Mouse (Mus musculus) testis, adult 2 months (tissue): Measurements from ENCODE around the gene Batf3. TPM values are rescaled to one million over a fixed set of nuclear protein-coding genes. Genes with fewer than 3 reads are reported as not detected.
"Not testable (repeated sequence)": the region's sequence is repeated elsewhere in the genome, so short reads cannot be mapped to it uniquely, and the experiment has no call there.

Experiments used
- H3K27ac ChIP-seq: fragments of 200-500 bp; 2 replicates; pipeline ENCODE4 v1.5.1; 2012; ENCODE audit warnings: low read depth, low read length; ENCODE audit not compliant: control insufficient read depth, insufficient read depth
- H3K27me3 ChIP-seq: fragments of 200-500 bp; 2 replicates; pipeline ENCODE4 v1.6.1; 2012; ENCODE audit warnings: mild to moderate bottlenecking, low read length, moderate library complexity; ENCODE audit not compliant: control insufficient read depth, insufficient read depth
- H3K36me3 ChIP-seq: fragments of 200-500 bp; 2 replicates; pipeline ENCODE4 v1.6.1; 2012; ENCODE audit warnings: mild to moderate bottlenecking, low read length; ENCODE audit not compliant: control insufficient read depth, insufficient read depth
- H3K4me1 ChIP-seq: fragments of 200-500 bp; 2 replicates; pipeline ENCODE4 v1.6.1; 2012; ENCODE audit warnings: low read length; ENCODE audit not compliant: control insufficient read depth, insufficient read depth
- H3K4me3 ChIP-seq: fragments of 200-500 bp; 2 replicates; pipeline ENCODE4 v1.5.1; 2012; ENCODE audit warnings: low read depth, mild to moderate bottlenecking, low read length, moderate library complexity, mixed read lengths; ENCODE audit not compliant: control insufficient read depth
- CTCF ChIP-seq: fragments of 200-500 bp; IDR thresholded peaks from 2 replicates; pipeline ENCODE4 v1.5.1; 2012; ENCODE audit warnings: low read depth, mild to moderate bottlenecking, inconsistent platforms, low read length, moderate library complexity; ENCODE audit not compliant: control insufficient read depth, insufficient read depth, insufficient replicate concordance
- POLR2A ChIP-seq: fragments of 200-500 bp; IDR thresholded peaks from 2 replicates; pipeline ENCODE4 v1.6.1; 2012; ENCODE audit warnings: low read depth, mild to moderate bottlenecking, inconsistent platforms, low read length, moderate library complexity; ENCODE audit not compliant: control insufficient read depth
- polyA plus RNA-seq: library from polyadenylated mRNA; depleted of rRNA; stranded (reverse); fragments of >200 nt; gene quantifications from 2 replicates; pipeline ENCODE4 v1.2.3, GENCODE M21; 2012

Batf3 gene
- polyA plus RNA-seq, 1 experiment, result 0.68 TPM

DNA sequence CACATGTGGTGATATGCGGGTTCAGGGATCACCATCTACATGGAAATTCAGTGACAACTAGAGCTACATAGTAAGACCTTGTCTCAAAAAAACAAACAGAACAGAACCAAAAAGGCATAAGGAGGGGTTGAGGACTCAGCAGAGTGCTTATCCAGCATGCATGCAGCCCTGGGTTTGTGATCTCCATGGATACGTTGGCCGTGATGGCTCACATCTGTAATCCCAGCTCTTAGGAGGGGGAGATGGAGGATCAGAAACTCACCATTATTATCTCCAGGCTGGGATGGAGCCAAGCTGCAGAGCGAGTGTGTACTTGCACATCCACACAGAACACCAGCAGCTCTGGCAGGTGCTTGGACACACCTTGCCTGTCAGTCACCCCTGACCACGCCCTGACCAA lies 34.6 kb downstream of the Batf3 start:
- Histone ChIP-seq H3K4me1 (no peaks in the 10 kb centered on the region), H3K27me3 (no peaks in the 10 kb centered on the region), H3K4me3 (no peak overlapping the region), H3K27ac (no peak overlapping the region), H3K36me3 (no peaks in the 10 kb centered on the region)
- TF ChIP-seq POLR2A (no peak), CTCF (no peak)

DNA sequence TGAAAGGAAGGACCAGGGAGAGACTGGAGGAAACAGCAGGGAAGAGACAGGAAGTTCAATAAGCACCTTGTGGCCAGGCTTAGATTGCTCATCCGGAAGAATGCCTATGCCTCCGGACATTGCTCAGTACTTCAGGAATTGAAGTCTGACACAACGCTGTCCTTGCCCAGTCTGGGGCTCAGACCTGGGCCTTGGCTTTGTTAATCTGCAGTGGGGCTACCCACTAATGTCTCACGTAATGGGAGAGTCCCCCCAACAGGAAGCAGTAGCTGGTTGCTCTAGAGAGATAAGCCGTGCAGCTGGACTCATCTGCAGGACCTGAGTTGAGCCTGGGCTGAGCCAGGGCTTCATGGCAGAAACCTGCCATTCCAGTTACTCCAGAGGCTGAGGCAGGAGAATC lies 35.3 kb downstream of the Batf3 start:
- TF ChIP-seq POLR2A (no peak), CTCF (no peak)
- Histone ChIP-seq H3K4me3 (no peak overlapping the region), H3K27me3 (no peaks in the 10 kb centered on the region), H3K4me1 (no peaks in the 10 kb centered on the region), H3K36me3 (no peaks in the 10 kb centered on the region), H3K27ac (no peak overlapping the region)

DNA sequence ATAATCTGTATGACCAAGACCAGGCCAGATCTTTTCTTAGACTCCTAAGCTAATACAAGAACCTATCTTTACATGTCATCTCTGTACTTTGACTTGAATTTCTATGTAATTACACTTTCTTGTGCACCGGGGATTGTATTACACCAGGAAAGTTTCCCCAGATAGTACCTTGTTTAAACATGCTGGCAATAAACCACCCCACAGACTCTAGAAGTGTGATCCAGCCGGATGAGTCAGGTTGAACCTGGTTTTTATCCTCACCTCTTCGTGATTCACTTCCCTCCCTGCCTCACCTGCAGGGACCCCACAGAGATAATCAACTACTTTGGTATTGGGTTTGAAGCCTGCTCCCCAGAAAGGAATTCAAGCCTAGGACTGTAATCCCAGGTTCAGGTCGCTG lies 37.8 kb downstream of the Batf3 start:
- no peaks in the 10 kb centered on the region for H3K27me3 ChIP-seq
- H3K27ac ChIP-seq, result no peak overlapping the region
- H3K4me3 ChIP-seq, result no peak overlapping the region
- no peaks in the 10 kb centered on the region for H3K36me3 ChIP-seq
- TF ChIP-seq CTCF (no peak), POLR2A (no peak)
- H3K4me1 ChIP-seq, result no peaks in the 10 kb centered on the region

DNA sequence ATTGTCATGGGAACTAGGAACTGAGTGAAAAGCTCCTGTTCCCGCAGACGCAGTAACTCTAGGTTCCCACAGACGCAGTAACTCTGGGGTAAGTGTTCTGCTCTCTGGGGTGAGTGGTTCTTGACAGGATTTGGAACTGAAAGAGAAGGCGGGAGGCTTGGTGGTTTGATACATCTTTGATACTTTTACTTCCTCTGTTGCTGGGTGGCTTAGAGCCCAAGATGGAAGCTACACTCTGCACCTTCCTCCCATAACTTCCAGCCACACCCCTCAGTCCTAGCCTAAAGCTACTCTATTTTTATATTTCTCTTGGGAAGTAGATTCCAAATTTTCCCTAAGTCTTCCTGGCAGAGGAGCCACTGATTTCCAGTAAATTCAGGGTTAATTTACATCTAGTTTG lies 40.8 kb downstream of the Batf3 start:
- Histone ChIP-seq H3K36me3 (no peaks in the 10 kb centered on the region), H3K4me3 (no peak overlapping the region), H3K4me1 (no peaks in the 10 kb centered on the region), H3K27me3 (no peaks in the 10 kb centered on the region), H3K27ac (no peak overlapping the region)
- TF ChIP-seq CTCF, result no peak
- TF ChIP-seq POLR2A, result no peak

DNA sequence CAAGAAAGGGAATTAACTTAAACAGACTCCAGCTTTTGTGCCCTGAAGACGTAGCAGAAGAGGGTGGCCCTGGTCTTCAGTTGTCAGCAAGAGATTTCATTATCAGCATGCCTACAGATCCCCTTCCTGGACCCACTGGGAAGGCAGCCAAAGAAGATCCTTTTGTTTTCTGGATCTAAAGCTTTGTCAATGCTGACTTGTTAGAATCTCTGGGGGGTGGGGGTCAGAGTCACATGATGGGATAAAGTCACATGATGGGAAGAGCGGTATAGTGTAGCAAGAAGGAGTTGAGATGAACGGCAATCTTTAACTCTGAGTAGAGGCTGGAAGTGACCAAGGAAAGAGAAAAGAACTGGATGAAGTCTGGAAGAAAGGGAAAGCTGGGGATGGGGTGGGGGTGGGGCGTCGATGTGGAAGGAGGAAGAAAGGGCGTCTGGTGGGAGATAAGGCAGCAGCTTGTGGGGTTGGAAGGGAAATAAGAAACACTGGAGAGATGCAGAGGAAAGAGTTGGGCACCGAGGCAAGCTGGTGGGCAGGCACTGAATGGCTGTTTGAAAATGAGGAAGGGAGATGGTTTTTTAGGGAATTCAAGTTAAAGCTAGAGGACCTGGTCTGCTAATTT lies 41.3 kb downstream of the Batf3 start:
- Histone ChIP-seq H3K27me3 (no peaks in the 10 kb centered on the region), H3K4me3 (no peak overlapping the region), H3K36me3 (no peaks in the 10 kb centered on the region), H3K27ac (no peak overlapping the region), H3K4me1 (no peaks in the 10 kb centered on the region)
- TF ChIP-seq POLR2A (no peak), CTCF (no peak)

DNA sequence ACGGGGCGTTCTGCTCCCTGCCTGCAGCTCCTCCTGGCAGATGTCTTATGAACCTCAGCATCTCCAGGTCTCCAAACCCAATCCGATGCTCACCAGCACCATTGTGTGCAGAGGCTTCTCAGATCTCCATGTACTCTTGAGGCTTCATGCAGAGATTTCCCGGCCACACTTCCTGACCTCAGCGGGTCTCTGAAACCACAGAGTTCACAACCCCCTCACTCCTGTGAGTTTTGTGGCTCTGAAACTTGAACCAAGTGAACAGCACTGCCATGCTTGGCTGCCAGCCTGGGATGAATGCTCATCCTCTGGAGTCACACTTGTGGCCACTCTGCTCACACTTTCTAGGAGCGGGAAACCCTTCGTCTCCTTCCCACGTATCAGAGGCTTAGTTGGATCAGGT lies 43.3 kb downstream of the Batf3 start:
- Histone ChIP-seq H3K27ac (no peak overlapping the region), H3K4me1 (no peaks in the 10 kb centered on the region), H3K27me3 (no peaks in the 10 kb centered on the region), H3K4me3 (no peak overlapping the region), H3K36me3 (no peaks in the 10 kb centered on the region)
- TF ChIP-seq POLR2A (no peak), CTCF (no peak)

DNA sequence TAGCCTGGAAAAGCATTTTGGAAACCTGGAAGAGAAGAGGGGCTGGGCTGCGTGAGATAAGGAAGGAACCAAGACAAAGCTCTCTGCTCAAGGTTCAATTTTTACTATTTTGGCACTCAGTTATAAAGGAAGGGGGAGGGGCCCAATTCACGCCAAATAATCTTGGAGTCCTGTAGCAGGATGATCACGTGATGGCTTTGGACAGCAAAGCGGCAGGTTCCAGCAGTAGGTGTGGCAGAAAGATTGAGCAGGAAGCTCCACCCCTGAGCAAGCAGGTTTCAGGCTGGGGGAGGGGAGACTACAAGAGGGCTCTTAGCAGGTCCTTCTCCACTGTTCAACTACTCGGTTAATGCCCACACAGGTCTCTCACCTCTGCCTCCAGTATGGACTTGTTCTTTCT lies 51.8 kb downstream of the Batf3 start:
- not testable (repeated sequence) for H3K4me1 ChIP-seq, H3K36me3 ChIP-seq, H3K4me3 ChIP-seq, H3K27me3 ChIP-seq, H3K27ac ChIP-seq

DNA sequence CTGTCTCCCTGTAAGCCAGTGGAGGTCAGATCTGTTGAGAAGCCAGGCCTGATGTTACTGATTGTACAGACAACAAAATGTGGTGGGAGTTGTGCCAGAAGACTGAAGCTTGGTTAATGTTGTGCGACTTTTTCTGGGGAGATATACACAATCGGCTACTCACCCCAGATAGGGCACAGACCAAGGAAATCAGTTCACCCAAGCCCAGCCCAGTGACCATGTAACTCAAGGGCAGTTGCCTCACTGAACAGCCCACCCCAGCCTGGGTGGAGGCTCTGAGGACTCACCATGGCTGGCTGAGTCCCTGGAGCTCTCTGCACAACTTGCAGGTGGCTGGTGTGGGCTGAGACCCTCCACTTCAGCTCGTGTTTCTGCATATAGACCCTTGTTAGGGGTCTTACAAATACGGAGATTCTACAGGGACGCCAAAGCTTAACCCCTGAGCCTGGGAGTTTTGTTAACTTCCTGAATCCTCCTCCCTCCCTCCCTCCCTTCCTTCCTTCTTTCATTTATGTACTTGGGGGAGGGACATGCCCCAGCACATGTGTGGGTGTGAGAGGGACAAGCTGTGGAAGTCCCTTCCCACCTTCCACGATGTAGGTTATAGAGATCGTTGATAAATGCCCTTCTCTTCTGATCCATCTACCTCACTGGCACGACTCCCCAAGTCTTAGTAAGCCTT lies 53.4 kb downstream of the Batf3 start:
- H3K27ac ChIP-seq, result no peak overlapping the region
- TF ChIP-seq POLR2A (no peak), CTCF (no peak)
- H3K36me3 ChIP-seq, result no peaks in the 10 kb centered on the region
- no peaks in the 10 kb centered on the region; the same call in 1 of the 2 replicates for H3K4me1 ChIP-seq
- no peaks in the 10 kb centered on the region for H3K27me3 ChIP-seq
- H3K4me3 ChIP-seq, result no peak overlapping the region
